Mouse (Mus musculus) C2C12 (cell line): ENCODE results near the gene Itga10. TPM values are rescaled to one million over a fixed set of nuclear protein-coding genes. Genes with fewer than 3 reads are reported as not detected.
"Not testable (repeated sequence)": the region's sequence is repeated elsewhere in the genome, so short reads cannot be mapped to it uniquely, and the experiment has no call there.

Experiments
- H3K27me3 ChIP-seq: one replicate; pipeline ENCODE4 v1.6.1; 2011; ENCODE audit not compliant: control insufficient read depth, insufficient read depth, insufficient read length
- H3K36me3 ChIP-seq: one replicate; pipeline ENCODE4 v1.6.1; 2011; ENCODE audit not compliant: control insufficient read depth, insufficient read depth
- H3K4me3 ChIP-seq: one replicate; pipeline ENCODE4 v1.5.1; 2011; ENCODE audit warnings: mild to moderate bottlenecking, control low read depth; ENCODE audit not compliant: poor library complexity, insufficient read depth, severe bottlenecking
- H3K79me2 ChIP-seq: one replicate; pipeline ENCODE4 v1.6.1; 2011; ENCODE audit not compliant: control insufficient read depth, insufficient read depth
- H3K79me3 ChIP-seq: one replicate; pipeline ENCODE4 v1.6.1; 2011; ENCODE audit warnings: low read depth, control low read depth
- H3ac ChIP-seq: one replicate; pipeline ENCODE3; 2011; ENCODE audit warnings: low read depth; ENCODE audit not compliant: control insufficient read depth, insufficient read length
- CEBPB ChIP-seq: IDR thresholded peaks from one replicate; pipeline ENCODE4 v1.6.1; 2011; ENCODE audit warnings: low read depth, mild to moderate bottlenecking, control low read depth, moderate library complexity
- CTCF ChIP-seq: IDR thresholded peaks from one replicate; pipeline ENCODE4 v1.5.1; 2011; ENCODE audit not compliant: control insufficient read depth, insufficient read depth, insufficient read length
- FOSL1 ChIP-seq: IDR thresholded peaks from one replicate; pipeline ENCODE4 v1.8.0; 2011; ENCODE audit warnings: mild to moderate bottlenecking, low read length; ENCODE audit not compliant: poor library complexity, insufficient read depth, severe bottlenecking
- MAX ChIP-seq: IDR thresholded peaks from one replicate; pipeline ENCODE4 v1.6.1; 2011; ENCODE audit warnings: mild to moderate bottlenecking, control low read depth
- MYOD1 ChIP-seq: IDR thresholded peaks from one replicate; pipeline ENCODE4 v1.6.1; 2011; ENCODE audit warnings: low read depth; ENCODE audit not compliant: control insufficient read depth, insufficient read length
- MYOG ChIP-seq: IDR thresholded peaks from one replicate; pipeline ENCODE4 v1.6.1; 2011; ENCODE audit not compliant: control insufficient read depth, insufficient read length; ENCODE audit errors: extremely low read depth
- USF1 ChIP-seq: IDR thresholded peaks from one replicate; pipeline ENCODE4 v1.6.1; 2011; ENCODE audit warnings: low read depth, mild to moderate bottlenecking, control low read depth, moderate library complexity
- polyA plus RNA-seq: library from polyadenylated mRNA; unstranded; fragments of >200 nt; fragmentation: generic; extraction: Trizol; gene quantifications from one replicate; pipeline ENCODE4 v1.2.1, GENCODE M21; 2012; ENCODE audit warnings: missing spikeins

Gene Itga10
- polyA plus RNA-seq, 1 experiment, result 1.2 TPM

- no peaks in the 10 kb centered on the region for H3K27me3 ChIP-seq
- H3K79me3 ChIP-seq, result no peaks in the 10 kb centered on the region
- H3ac ChIP-seq, result no peak overlapping the region
- H3K79me2 ChIP-seq, result no peaks in the 10 kb centered on the region
- no peak overlapping the region for H3K4me3 ChIP-seq
- no peaks in the 10 kb centered on the region for H3K36me3 ChIP-seq
- TF ChIP-seq USF1 (no peak), MYOD1 (no peak), CEBPB (no peak), MAX (no peak), CTCF (no peak), MYOG (no peak), FOSL1 (no peak)
These were observed 38.1 kb downstream of the Itga10 start for GRCm38 (mm10) chr3:96683496-96683895.

- TF ChIP-seq FOSL1, result no peak
- Histone ChIP-seq H3K27me3 (no peaks in the 10 kb centered on the region), H3K4me3 (no peak overlapping the region), H3K36me3 (no peaks in the 10 kb centered on the region), H3K79me2 (no peaks in the 10 kb centered on the region), H3K79me3 (no peaks in the 10 kb centered on the region), H3ac (no peak overlapping the region)
These were observed 38.9 kb downstream of the Itga10 start for GRCm38 (mm10) chr3:96684151-96684821.

- TF ChIP-seq USF1 (no peak), MYOD1 (no peak), CEBPB (no peak), MAX (no peak), CTCF (no peak), FOSL1 (no peak), MYOG (no peak)
These were observed 39.4 kb downstream of the Itga10 start for GRCm38 (mm10) chr3:96684822-96685156.

GRCm38 (mm10) chr3:96686057-96686456 lies 40.7 kb downstream of the Itga10 start:
- not testable (repeated sequence) for H3K36me3 ChIP-seq, H3K27me3 ChIP-seq, H3K4me3 ChIP-seq, H3K79me2 ChIP-seq, H3ac ChIP-seq, H3K79me3 ChIP-seq

More at GRCm38 (mm10) chr3:96684822-96685156, 39.4 kb downstream of the Itga10 start:
- no peaks in the 10 kb centered on the region for H3K79me3 ChIP-seq
- H3K36me3 ChIP-seq, result no peaks in the 10 kb centered on the region
- H3K27me3 ChIP-seq, result no peaks in the 10 kb centered on the region
- H3K79me2 ChIP-seq, result no peaks in the 10 kb centered on the region
- H3K4me3 ChIP-seq, result no peak overlapping the region
- no peak overlapping the region for H3ac ChIP-seq

GRCm38 (mm10) chr3:96688854-96689253 lies 43.5 kb downstream of the Itga10 start:
- Histone ChIP-seq H3K79me3 (no peaks in the 10 kb centered on the region), H3K36me3 (no peaks in the 10 kb centered on the region), H3ac (no peak overlapping the region), H3K4me3 (no peak overlapping the region), H3K79me2 (no peaks in the 10 kb centered on the region), H3K27me3 (no peaks in the 10 kb centered on the region)
- TF ChIP-seq CEBPB, result no peak
- no peak for TF ChIP-seq MAX
- TF ChIP-seq FOSL1, result no peak
- no peak for TF ChIP-seq USF1
- no peak for TF ChIP-seq CTCF
- TF ChIP-seq MYOG, result no peak
- no peak for TF ChIP-seq MYOD1

- TF ChIP-seq CTCF (no peak), MYOG (no peak), MYOD1 (no peak), CEBPB (no peak), FOSL1 (no peak), MAX (no peak), USF1 (no peak)
These were observed 44.9 kb downstream of the Itga10 start for GRCm38 (mm10) chr3:96690298-96690697.

GRCm38 (mm10) chr3:96692506-96692905 lies 47.1 kb downstream of the Itga10 start:
- TF ChIP-seq MAX (no peak), USF1 (no peak), FOSL1 (no peak), CEBPB (no peak), MYOD1 (no peak), CTCF (no peak), MYOG (no peak)
- H3K4me3 ChIP-seq, result no peak overlapping the region
- H3K79me2 ChIP-seq, result peaks cover 1% of the 10 kb centered on the region

More at GRCm38 (mm10) chr3:96690298-96690697, 44.9 kb downstream of the Itga10 start:
- Histone ChIP-seq H3K79me2 (no peaks in the 10 kb centered on the region), H3K27me3 (no peaks in the 10 kb centered on the region), H3K36me3 (no peaks in the 10 kb centered on the region), H3K79me3 (no peaks in the 10 kb centered on the region), H3K4me3 (no peak overlapping the region), H3ac (no peak overlapping the region)

More at GRCm38 (mm10) chr3:96692506-96692905, 47.1 kb downstream of the Itga10 start:
- H3ac ChIP-seq, result no peak overlapping the region
- no peaks in the 10 kb centered on the region for H3K36me3 ChIP-seq
- H3K27me3 ChIP-seq, result no peaks in the 10 kb centered on the region
- peaks cover 1% of the 10 kb centered on the region for H3K79me3 ChIP-seq
